Mouse (Mus musculus): ENCODE data around the gene Tex19.2. TPM values are rescaled to one million over a fixed set of nuclear protein-coding genes. Genes with fewer than 3 reads are reported as not detected.

Gene Tex19.2
- polyA plus RNA-seq, 1 experiment from 2014 or later, result not detected

GRCm38 (mm10) chr11:121129616-121130015 lies 11.1 kb upstream of the Tex19.2 start:
- Histone ChIP-seq H3K4me1 (replicated peaks) (no peaks in the 10 kb centered on the region), H3K27ac (replicated peaks) (no peak overlapping the region), H3K9ac (no peak overlapping the region), H3K9me3 (no peaks in the 10 kb centered on the region), H3K36me3 (no peaks in the 10 kb centered on the region), H3K4me3 (no peak overlapping the region), H3K4me2 (no peak overlapping the region), H3K27me3 (no peaks in the 10 kb centered on the region)
- no peak for ATAC-seq (ENCODE audit: low FRiP score, low read depth)
- 77% methylated on average over 1 of the region's 1 CpGs for WGBS

GRCm38 (mm10) chr11:121127441-121127840 lies 9.0 kb upstream of the Tex19.2 start:
- Histone ChIP-seq H3K4me3 (no peak overlapping the region), H3K9me3 (no peaks in the 10 kb centered on the region), H3K9ac (no peak overlapping the region), H3K4me1 (replicated peaks) (no peaks in the 10 kb centered on the region), H3K4me2 (no peak overlapping the region), H3K27me3 (no peaks in the 10 kb centered on the region), H3K27ac (replicated peaks) (no peak overlapping the region), H3K36me3 (no peaks in the 10 kb centered on the region)
- no peak for ATAC-seq (ENCODE audit: low FRiP score, low read depth)
- 94% methylated on average over 3 of the region's 3 CpGs for WGBS

- H3K4me1 ChIP-seq (replicated peaks), result no peaks in the 10 kb centered on the region
- no peak for ATAC-seq (ENCODE audit: low FRiP score, low read depth)
- 75% methylated on average over 1 of the region's 1 CpGs for whole genome bisulfite sequencing
These were observed 7.9 kb upstream of the Tex19.2 start for GRCm38 (mm10) chr11:121126395-121126794.

GRCm38 (mm10) chr11:121125522-121126172 lies 7.2 kb upstream of the Tex19.2 start:
- Histone ChIP-seq H3K4me2 (no peak overlapping the region), H3K36me3 (no peaks in the 10 kb centered on the region), H3K9ac (no peak overlapping the region), H3K4me3 (no peak overlapping the region), H3K27ac (replicated peaks) (no peak overlapping the region), H3K9me3 (no peaks in the 10 kb centered on the region), H3K4me1 (replicated peaks) (no peaks in the 10 kb centered on the region), H3K27me3 (no peaks in the 10 kb centered on the region)
- WGBS, result 94% methylated on average over 3 of the region's 3 CpGs
- no peak for ATAC-seq (ENCODE audit: low FRiP score, low read depth)

More at GRCm38 (mm10) chr11:121126395-121126794, 7.9 kb upstream of the Tex19.2 start:
- Histone ChIP-seq H3K4me3 (no peak overlapping the region), H3K36me3 (no peaks in the 10 kb centered on the region), H3K4me2 (no peak overlapping the region), H3K9ac (no peak overlapping the region), H3K9me3 (no peaks in the 10 kb centered on the region), H3K27me3 (no peaks in the 10 kb centered on the region), H3K27ac (replicated peaks) (no peak overlapping the region)

- Histone ChIP-seq H3K4me2 (no peak overlapping the region), H3K27ac (replicated peaks) (no peak overlapping the region), H3K4me3 (no peak overlapping the region), H3K4me1 (replicated peaks) (no peaks in the 10 kb centered on the region), H3K27me3 (no peaks in the 10 kb centered on the region), H3K36me3 (no peaks in the 10 kb centered on the region), H3K9me3 (no peaks in the 10 kb centered on the region), H3K9ac (no peak overlapping the region)
- 84% methylated on average over 4 of the region's 4 CpGs for WGBS
- ATAC-seq (ENCODE audit: low FRiP score, low read depth), result no peak
These were observed 5.0 kb upstream of the Tex19.2 start for GRCm38 (mm10) chr11:121123438-121123837.

- no peaks in the 10 kb centered on the region for H3K9me3 ChIP-seq
- no peaks in the 10 kb centered on the region for H3K27me3 ChIP-seq
- H3K36me3 ChIP-seq, result no peaks in the 10 kb centered on the region
- H3K4me3 ChIP-seq, result no peak overlapping the region
- ATAC-seq (ENCODE audit: low FRiP score, low read depth), result no peak
- 91% methylated on average over 2 of the region's 2 CpGs for WGBS
- no peak overlapping the region for H3K4me2 ChIP-seq
- H3K4me1 ChIP-seq (replicated peaks), result no peaks in the 10 kb centered on the region
- no peak overlapping the region for H3K9ac ChIP-seq
- no peak overlapping the region for H3K27ac ChIP-seq (replicated peaks)
These were observed 3.7 kb upstream of the Tex19.2 start for GRCm38 (mm10) chr11:121122024-121122670.

GRCm38 (mm10) chr11:121121151-121121550 lies 2.7 kb upstream of the Tex19.2 start:
- Histone ChIP-seq H3K27me3 (no peaks in the 10 kb centered on the region), H3K9me3 (no peaks in the 10 kb centered on the region), H3K4me2 (no peak overlapping the region), H3K27ac (replicated peaks) (no peak overlapping the region), H3K36me3 (no peaks in the 10 kb centered on the region), H3K4me3 (no peak overlapping the region), H3K4me1 (replicated peaks) (no peaks in the 10 kb centered on the region), H3K9ac (no peak overlapping the region)
- 85% methylated on average over 3 of the region's 3 CpGs for WGBS
- ATAC-seq (ENCODE audit: low FRiP score, low read depth), result no peak

- H3K27me3 ChIP-seq, result no peaks in the 10 kb centered on the region
- WGBS, result 93% methylated on average over 18 of the region's 18 CpGs
- H3K4me1 ChIP-seq (replicated peaks), result no peaks in the 10 kb centered on the region
- no peaks in the 10 kb centered on the region for H3K9me3 ChIP-seq
- H3K4me2 ChIP-seq, result no peak overlapping the region
- no peak overlapping the region for H3K27ac ChIP-seq (replicated peaks)
- ATAC-seq (ENCODE audit: low FRiP score, low read depth), result no peak
- no peak overlapping the region for H3K9ac ChIP-seq
- no peaks in the 10 kb centered on the region for H3K36me3 ChIP-seq
- no peak overlapping the region for H3K4me3 ChIP-seq
These were observed 371 bp downstream of the Tex19.2 start for GRCm38 (mm10) chr11:121118106-121118505.

GRCm38 (mm10) chr11:121112091-121112775 lies 6.2 kb downstream of the Tex19.2 start:
- no peak for ATAC-seq (ENCODE audit: low FRiP score, low read depth)
- 67% methylated on average over 5 of the region's 5 CpGs for WGBS
- no peaks in the 10 kb centered on the region for H3K9me3 ChIP-seq

GRCm38 (mm10) chr11:121111601-121112000 lies 6.9 kb downstream of the Tex19.2 start:
- no peak overlapping the region for H3K9ac ChIP-seq
- H3K27ac ChIP-seq (replicated peaks), result no peak overlapping the region
- no peaks in the 10 kb centered on the region for H3K27me3 ChIP-seq
- H3K4me2 ChIP-seq, result no peak overlapping the region
- H3K9me3 ChIP-seq, result no peaks in the 10 kb centered on the region
- 33% methylated on average over 1 of the region's 1 CpGs for WGBS
- 0 out of 2 replicates have a peak, but pooled peaks cover 3% of the 10 kb centered on the region for H3K4me1 ChIP-seq (replicated peaks)
- ATAC-seq (ENCODE audit: low FRiP score, low read depth), result no peak
- H3K4me3 ChIP-seq, result no peak overlapping the region
- no peaks in the 10 kb centered on the region for H3K36me3 ChIP-seq

More at GRCm38 (mm10) chr11:121112091-121112775, 6.2 kb downstream of the Tex19.2 start:
- Histone ChIP-seq H3K4me1 (replicated peaks) (0 out of 2 replicates have a peak, but pooled peaks cover 3% of the 10 kb centered on the region), H3K4me3 (no peak overlapping the region), H3K27me3 (no peaks in the 10 kb centered on the region), H3K36me3 (no peaks in the 10 kb centered on the region), H3K9ac (no peak overlapping the region), H3K27ac (replicated peaks) (no peak overlapping the region), H3K4me2 (no peak overlapping the region)

GRCm38 (mm10) chr11:121111051-121111450 lies 7.4 kb downstream of the Tex19.2 start:
- Histone ChIP-seq H3K4me1 (replicated peaks) (0 out of 2 replicates have a peak, but pooled peaks cover 3% of the 10 kb centered on the region), H3K4me2 (no peak overlapping the region), H3K4me3 (no peak overlapping the region), H3K9me3 (no peaks in the 10 kb centered on the region), H3K9ac (no peak overlapping the region), H3K36me3 (no peaks in the 10 kb centered on the region), H3K27ac (replicated peaks) (no peak overlapping the region), H3K27me3 (no peaks in the 10 kb centered on the region)
- WGBS, result 87% methylated on average over 3 of the region's 3 CpGs
- ATAC-seq (ENCODE audit: low FRiP score, low read depth), result no peak

- WGBS, result 12% methylated on average over 2 of the region's 2 CpGs
- Histone ChIP-seq H3K27me3 (no peaks in the 10 kb centered on the region), H3K4me1 (replicated peaks) (0 out of 2 replicates have a peak, but pooled peaks cover 3% of the 10 kb centered on the region), H3K4me2 (no peak overlapping the region), H3K9ac (no peak overlapping the region), H3K4me3 (no peak overlapping the region), H3K36me3 (no peaks in the 10 kb centered on the region), H3K27ac (replicated peaks) (no peak overlapping the region), H3K9me3 (no peaks in the 10 kb centered on the region)
- no peak; the same call in 1 of the 2 replicates for ATAC-seq (ENCODE audit: low FRiP score, low read depth)
These were observed 8.5 kb downstream of the Tex19.2 start for GRCm38 (mm10) chr11:121109986-121110385.
